Mouse (Mus musculus): Measurements from ENCODE around the gene Nupl2. TPM values are rescaled to one million over a fixed set of nuclear protein-coding genes. Genes with fewer than 3 reads are reported as not detected.

Gene Nupl2
- total and polyA plus RNA-seq, 3 experiments: 12.0 to 33.9 (median 28.9) TPM

DNA sequence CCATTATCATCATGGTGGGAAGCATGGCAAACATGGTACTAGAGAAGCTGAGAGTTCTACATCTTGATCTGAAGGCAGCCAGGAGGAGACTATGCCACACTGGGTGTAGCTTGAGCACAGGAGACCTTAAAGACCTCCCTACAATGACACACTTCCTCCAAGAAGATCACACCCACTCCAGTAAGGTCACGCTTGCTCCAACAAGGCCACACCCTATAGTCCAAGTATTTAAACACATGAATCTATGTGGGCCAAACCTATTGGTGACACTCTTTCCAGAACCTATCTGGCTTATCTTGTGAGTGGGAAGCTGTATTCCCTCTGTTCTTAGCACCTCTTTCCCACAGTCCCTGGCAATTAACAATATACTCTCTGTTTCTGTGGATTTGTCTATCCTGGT lies 50.1 kb downstream of the Nupl2 start:
- Histone ChIP-seq H3K4me3 (replicated peaks in 1 of 3; ENCODE audit: low read depth in 2 of 3, low read length in 2 of 3, poor library complexity in 1 of 3) (no peak overlapping the region), H3K4me1 (ENCODE audit: control insufficient read depth in 1 of 2, insufficient read depth in 2 of 2) (no peaks in the 10 kb centered on the region), H3K79me2 (replicated peaks; ENCODE audit: control insufficient read depth, extremely low read depth, insufficient read depth, poor library complexity, severe bottlenecking) (no peaks in the 10 kb centered on the region), H3K27me3 (replicated peaks) (no peaks in the 10 kb centered on the region), H3K9ac (ENCODE audit: insufficient read depth, low read depth) (no peak overlapping the region), H3K9me3 (replicated peaks; ENCODE audit: low read length) (no peaks in the 10 kb centered on the region), H3K27ac (ENCODE audit: insufficient read depth, low read depth) (no peak overlapping the region), H3K4me2 (ENCODE audit: insufficient read depth, low read depth, poor library complexity, severe bottlenecking) (no peak overlapping the region), H3K36me3 (replicated peaks in 1 of 2; ENCODE audit: control insufficient read depth in 1 of 2, insufficient read depth in 1 of 2, low read length in 1 of 2) (no peaks in the 10 kb centered on the region)
- TF ChIP-seq MAZ (IDR thresholded peaks at IDR 0.05; ENCODE audit: low read depth, low read length) (no peak), ZNF384 (IDR thresholded peaks at IDR 0.05; ENCODE audit: low read depth, low read length) (no peak), MAX (IDR thresholded peaks at IDR 0.05; ENCODE audit: low read length) (no peak), USF2 (conservative IDR thresholded peaks at IDR 0.05; ENCODE audit: low read depth, low read length) (no peak), TBP (conservative IDR thresholded peaks at IDR 0.05; ENCODE audit: low read depth, low read length) (no peak), CHD2 (IDR thresholded peaks at IDR 0.05; ENCODE audit: low read length) (no peak), ELF1 (IDR thresholded peaks at IDR 0.05; ENCODE audit: low read depth, low read length) (no peak), NRF1 (IDR thresholded peaks at IDR 0.05; ENCODE audit: low read depth, low read length) (no peak), ZMIZ1 (IDR thresholded peaks at IDR 0.05; ENCODE audit: low read depth, low read length) (no peak), ETS1 (conservative IDR thresholded peaks at IDR 0.05; ENCODE audit: low read depth, low read length) (no peak), CTCF (conservative IDR thresholded peaks at IDR 0.05 in 1 of 2, IDR thresholded peaks at IDR 0.05 in 1 of 2; ENCODE audit: low read depth in 2 of 2, low read length in 2 of 2) (no peak), GABPA (IDR thresholded peaks at IDR 0.05; ENCODE audit: insufficient replicate concordance, low read depth, low read length) (no peak)
- dilution Hi-C loops (cut with MboI; ENCODE audit: extremely low pct_ligation_motif_present, extremely low pct_unique_long_range_greater_than_20kb, low sequenced_read_pairs): no loop called here
- no peak for DNase-seq (ENCODE audit: extremely low read depth)
- in situ Hi-C loops (cut with MboI; ENCODE audit: low pct_ligation_motif_present, low pct_unique_long_range_greater_than_20kb, low sequenced_read_pairs): loop anchor here (5.0 kb wide), 1 partner anchor 32 kb away; no protein-coding TSS in a partner anchor

Other genes starting within 250 kb of the Nupl2 start
- 18.2 and 22.6 TPM in 2 replicates for gene Fam126a, start 134.3 kb upstream of the Nupl2 start, total RNA-seq (2012; rRNA removed)
- 16.5 and 19.6 TPM in 2 replicates for gene Fam126a, start 134.3 kb upstream of the Nupl2 start, total RNA-seq (2014; rRNA removed)
- gene Fam126a, start 134.3 kb upstream of the Nupl2 start, polyA plus RNA-seq (2012; ENCODE audit: insufficient read length, low read depth): 31.6 and 32.6 TPM in 2 replicates
- 20.0 and 20.4 TPM in 2 replicates for gene Klhl7, start 64.4 kb upstream of the Nupl2 start, total RNA-seq (2012; rRNA removed)
- gene Klhl7, start 64.4 kb upstream of the Nupl2 start, total RNA-seq (2014; rRNA removed): 71.4 and 72.1 TPM in 2 replicates
- gene Klhl7, start 64.4 kb upstream of the Nupl2 start, polyA plus RNA-seq (2012; ENCODE audit: insufficient read length, low read depth): 23.2 and 26.5 TPM in 2 replicates
- gene Kcnh2, start 186.6 kb downstream of the Nupl2 start, total RNA-seq (2012; rRNA removed): 1.7 and 2.8 TPM in 2 replicates
- 0.20 and 0.30 TPM in 2 replicates for gene Kcnh2, start 186.6 kb downstream of the Nupl2 start, total RNA-seq (2014; rRNA removed)
- gene Kcnh2, start 186.6 kb downstream of the Nupl2 start, polyA plus RNA-seq (2012; ENCODE audit: insufficient read length, low read depth): 0.59 and 0.95 TPM in 2 replicates
- 0.30 and 0.34 TPM in 2 replicates for gene Nos3, start 199.8 kb downstream of the Nupl2 start, total RNA-seq (2012; rRNA removed)
- 0.22 and 0.36 TPM in 2 replicates for gene Nos3, start 199.8 kb downstream of the Nupl2 start, total RNA-seq (2014; rRNA removed)
- gene Nos3, start 199.8 kb downstream of the Nupl2 start, polyA plus RNA-seq (2012; ENCODE audit: insufficient read length, low read depth): 0.31 and 0.37 TPM in 2 replicates
- 0.46 and 0.81 TPM in 2 replicates for gene Atg9b, start 227.2 kb downstream of the Nupl2 start, total RNA-seq (2012; rRNA removed)
- gene Atg9b, start 227.2 kb downstream of the Nupl2 start, total RNA-seq (2014; rRNA removed): 0.68 and 0.86 TPM in 2 replicates
- 1.1 and 1.3 TPM in 2 replicates for gene Atg9b, start 227.2 kb downstream of the Nupl2 start, polyA plus RNA-seq (2012; ENCODE audit: insufficient read length, low read depth)
- gene Abcb8, start 228.7 kb downstream of the Nupl2 start, total RNA-seq (2012; rRNA removed): 50.3 and 58.7 TPM in 2 replicates
- 31.0 and 34.7 TPM in 2 replicates for gene Abcb8, start 228.7 kb downstream of the Nupl2 start, total RNA-seq (2014; rRNA removed)
- 36.9 and 45.4 TPM in 2 replicates for gene Abcb8, start 228.7 kb downstream of the Nupl2 start, polyA plus RNA-seq (2012; ENCODE audit: insufficient read length, low read depth)
- gene Asic3, start 248.4 kb downstream of the Nupl2 start, total RNA-seq (2012; rRNA removed): 0.25 TPM in 1 of 2 replicates, not detected in the other
- gene Asic3, start 248.4 kb downstream of the Nupl2 start, total RNA-seq (2014; rRNA removed): not detected in 2 replicates
- 1.1 and 1.3 TPM in 2 replicates for gene Asic3, start 248.4 kb downstream of the Nupl2 start, polyA plus RNA-seq (2012; ENCODE audit: insufficient read length, low read depth)

All from CH12.LX (cell line).